Mouse (Mus musculus): ENCODE measurements at regions not wholly inside any gene's neighbourhood (a gene's known extent, or its start where the extent isn't known, plus 50 kb on each side); places are given as distances from the start of the nearest gene placed in this dataset.

- Histone ChIP-seq H3K4me2 (no peak overlapping the region), H3K9me3 (replicated peaks) (no peaks in the 10 kb centered on the region), H3K27ac (replicated peaks) (no peak overlapping the region), H3K36me3 (replicated peaks) (no peaks in the 10 kb centered on the region), H3K4me3 (replicated peaks) (no peak overlapping the region), H3K4me1 (replicated peaks) (no peaks in the 10 kb centered on the region), H3K27me3 (no peaks in the 10 kb centered on the region), H3K9ac (no peak overlapping the region)
- no peak for ATAC-seq (ENCODE audit: insufficient read depth)
- 67% methylated on average over 5 of the region's 5 CpGs for WGBS (ENCODE audit: insufficient replicate concordance)
These were observed 882.3 kb downstream of the Gsdmc2 start for GRCm38 (mm10) chr15:62962681-62963080.

- Histone ChIP-seq H3K9me3 (replicated peaks) (no peaks in the 10 kb centered on the region), H3K36me3 (replicated peaks) (no peaks in the 10 kb centered on the region), H3K27me3 (no peaks in the 10 kb centered on the region), H3K4me1 (replicated peaks) (no peaks in the 10 kb centered on the region), H3K27ac (replicated peaks) (no peak overlapping the region), H3K9ac (no peak overlapping the region), H3K4me3 (replicated peaks) (no peak overlapping the region), H3K4me2 (no peak overlapping the region)
- ATAC-seq (ENCODE audit: insufficient read depth) = no peak
- WGBS (ENCODE audit: insufficient replicate concordance) = 58% methylated on average over 1 of the region's 1 CpGs
These were observed 884.4 kb downstream of the Gsdmc2 start for GRCm38 (mm10) chr15:62960623-62961022.

GRCm38 (mm10) chr15:62958506-62959330 lies 886.3 kb downstream of the Gsdmc2 start:
- ATAC-seq (ENCODE audit: insufficient read depth) = no peak
- 73% methylated on average over 2 of the region's 2 CpGs for WGBS (ENCODE audit: insufficient replicate concordance)

GRCm38 (mm10) chr15:62954889-62955288 lies 890.1 kb downstream of the Gsdmc2 start:
- H3K27me3 ChIP-seq = no peaks in the 10 kb centered on the region
- H3K9me3 ChIP-seq (replicated peaks) = no peaks in the 10 kb centered on the region
- H3K4me3 ChIP-seq (replicated peaks) = no peak overlapping the region
- no peak overlapping the region for H3K9ac ChIP-seq
- no peaks in the 10 kb centered on the region for H3K36me3 ChIP-seq (replicated peaks)
- H3K27ac ChIP-seq (replicated peaks) = no peak overlapping the region
- no peak overlapping the region for H3K4me2 ChIP-seq
- WGBS (ENCODE audit: insufficient replicate concordance) = 68% methylated on average over 1 of the region's 1 CpGs
- no peaks in the 10 kb centered on the region for H3K4me1 ChIP-seq (replicated peaks)
- ATAC-seq (ENCODE audit: insufficient read depth) = no peak

More at GRCm38 (mm10) chr15:62958506-62959330, 886.3 kb downstream of the Gsdmc2 start:
- H3K4me2 ChIP-seq = no peak overlapping the region
- H3K9me3 ChIP-seq (replicated peaks) = no peaks in the 10 kb centered on the region
- no peak overlapping the region for H3K9ac ChIP-seq
- no peak overlapping the region for H3K27ac ChIP-seq (replicated peaks)
- no peaks in the 10 kb centered on the region for H3K27me3 ChIP-seq
- no peak overlapping the region for H3K4me3 ChIP-seq (replicated peaks)
- H3K4me1 ChIP-seq (replicated peaks) = no peaks in the 10 kb centered on the region
- H3K36me3 ChIP-seq (replicated peaks) = no peaks in the 10 kb centered on the region

- Histone ChIP-seq H3K9me3 (replicated peaks) (no peaks in the 10 kb centered on the region), H3K9ac (no peak overlapping the region), H3K36me3 (replicated peaks) (no peaks in the 10 kb centered on the region), H3K27ac (replicated peaks) (no peak overlapping the region), H3K27me3 (no peaks in the 10 kb centered on the region), H3K4me1 (replicated peaks) (no peaks in the 10 kb centered on the region), H3K4me2 (no peak overlapping the region), H3K4me3 (replicated peaks) (no peak overlapping the region)
- no peak for ATAC-seq (ENCODE audit: insufficient read depth)
- WGBS (ENCODE audit: insufficient replicate concordance) = 60% methylated on average over 9 of the region's 9 CpGs
These were observed 890.6 kb downstream of the Gsdmc2 start for GRCm38 (mm10) chr15:62954322-62954820.

GRCm38 (mm10) chr15:62953215-62953941 lies 891.6 kb downstream of the Gsdmc2 start:
- Histone ChIP-seq H3K4me2 (no peak overlapping the region), H3K9me3 (replicated peaks) (no peaks in the 10 kb centered on the region), H3K4me3 (replicated peaks) (no peak overlapping the region), H3K9ac (no peak overlapping the region), H3K27ac (replicated peaks) (no peak overlapping the region), H3K36me3 (replicated peaks) (no peaks in the 10 kb centered on the region), H3K4me1 (replicated peaks) (no peaks in the 10 kb centered on the region), H3K27me3 (no peaks in the 10 kb centered on the region)
- no peak for ATAC-seq (ENCODE audit: insufficient read depth)
- 56% methylated on average over 6 of the region's 6 CpGs for WGBS (ENCODE audit: insufficient replicate concordance)

GRCm38 (mm10) chr15:62952487-62953214 lies 892.3 kb downstream of the Gsdmc2 start:
- no peak overlapping the region for H3K4me2 ChIP-seq
- ATAC-seq (ENCODE audit: insufficient read depth) = no peak
- no peaks in the 10 kb centered on the region for H3K27me3 ChIP-seq
- no peak overlapping the region for H3K4me3 ChIP-seq (replicated peaks)
- H3K4me1 ChIP-seq (replicated peaks) = no peaks in the 10 kb centered on the region
- no peak overlapping the region for H3K27ac ChIP-seq (replicated peaks)
- 57% methylated on average over 5 of the region's 5 CpGs for WGBS (ENCODE audit: insufficient replicate concordance)
- no peak overlapping the region for H3K9ac ChIP-seq
- H3K36me3 ChIP-seq (replicated peaks) = no peaks in the 10 kb centered on the region
- H3K9me3 ChIP-seq (replicated peaks) = no peaks in the 10 kb centered on the region

- Histone ChIP-seq H3K9ac (no peak overlapping the region), H3K9me3 (replicated peaks) (no peaks in the 10 kb centered on the region), H3K27ac (replicated peaks) (no peak overlapping the region), H3K27me3 (no peaks in the 10 kb centered on the region), H3K4me1 (replicated peaks) (no peaks in the 10 kb centered on the region), H3K4me3 (replicated peaks) (no peak overlapping the region), H3K36me3 (replicated peaks) (no peaks in the 10 kb centered on the region), H3K4me2 (no peak overlapping the region)
- no peak for ATAC-seq (ENCODE audit: insufficient read depth)
- 67% methylated on average over 2 of the region's 2 CpGs for WGBS (ENCODE audit: insufficient replicate concordance)
These were observed 905.6 kb downstream of the Gsdmc2 start for GRCm38 (mm10) chr15:62939416-62939815.

- WGBS (ENCODE audit: insufficient replicate concordance) = 66% methylated on average over 4 of the region's 4 CpGs
- ATAC-seq (ENCODE audit: insufficient read depth) = no peak
- H3K36me3 ChIP-seq (replicated peaks) = no peaks in the 10 kb centered on the region
- no peak overlapping the region for H3K9ac ChIP-seq
- no peak overlapping the region for H3K4me2 ChIP-seq
- H3K4me1 ChIP-seq (replicated peaks) = no peaks in the 10 kb centered on the region
- H3K9me3 ChIP-seq (replicated peaks) = no peaks in the 10 kb centered on the region
- H3K27me3 ChIP-seq = no peaks in the 10 kb centered on the region
- H3K4me3 ChIP-seq (replicated peaks) = no peak overlapping the region
- H3K27ac ChIP-seq (replicated peaks) = no peak overlapping the region
These were observed 907.2 kb downstream of the Gsdmc2 start for GRCm38 (mm10) chr15:62937756-62938155.

GRCm38 (mm10) chr15:62934522-62935189 lies 910.3 kb downstream of the Gsdmc2 start:
- Histone ChIP-seq H3K4me3 (replicated peaks) (no peak overlapping the region), H3K9ac (no peak overlapping the region), H3K4me1 (replicated peaks) (no peaks in the 10 kb centered on the region), H3K27me3 (no peaks in the 10 kb centered on the region), H3K27ac (replicated peaks) (no peak overlapping the region), H3K36me3 (replicated peaks) (no peaks in the 10 kb centered on the region), H3K4me2 (no peak overlapping the region), H3K9me3 (replicated peaks) (no peaks in the 10 kb centered on the region)
- ATAC-seq (ENCODE audit: insufficient read depth) = no peak

- no peak overlapping the region for H3K9ac ChIP-seq
- H3K4me2 ChIP-seq = no peak overlapping the region
- H3K27ac ChIP-seq (replicated peaks) = no peak overlapping the region
- ATAC-seq (ENCODE audit: insufficient read depth) = no peak
- no peak overlapping the region for H3K4me3 ChIP-seq (replicated peaks)
- WGBS (ENCODE audit: insufficient replicate concordance) = 62% methylated on average over 2 of the region's 2 CpGs
- no peaks in the 10 kb centered on the region for H3K4me1 ChIP-seq (replicated peaks)
- no peaks in the 10 kb centered on the region for H3K27me3 ChIP-seq
- H3K9me3 ChIP-seq (replicated peaks) = no peaks in the 10 kb centered on the region
- no peaks in the 10 kb centered on the region for H3K36me3 ChIP-seq (replicated peaks)
These were observed 924.5 kb downstream of the Gsdmc2 start for GRCm38 (mm10) chr15:62920520-62920919.
